Mouse (Mus musculus): ENCODE measurements around the gene Ikzf3.

Ikzf3 gene

DNA sequence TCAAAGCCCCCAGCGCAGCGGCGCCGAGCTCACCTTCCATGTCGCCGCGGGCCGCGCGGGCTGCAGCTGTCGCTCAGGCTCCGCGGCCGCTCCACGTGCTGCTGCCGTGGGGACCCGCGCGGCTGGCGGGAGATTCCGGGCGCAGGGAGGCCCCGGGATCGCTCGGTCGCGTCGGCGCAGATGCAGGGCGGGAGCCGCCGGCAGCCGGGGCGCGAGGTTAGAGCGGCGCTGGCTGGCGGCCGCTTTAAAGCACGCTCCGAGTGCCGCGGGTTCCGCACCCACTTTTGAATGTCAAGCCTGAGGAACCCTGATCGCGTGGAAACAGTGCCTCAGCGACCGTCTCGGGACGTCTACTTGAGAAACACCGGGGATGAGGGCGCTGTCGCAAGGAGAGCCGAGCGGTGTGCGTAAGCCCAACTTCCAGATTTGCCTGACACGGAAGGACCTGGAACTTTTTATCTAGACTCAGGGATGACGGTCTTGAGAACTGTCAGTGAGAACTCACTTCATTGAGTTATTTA is at the start of gene Ikzf3:
TSS of gene Ikzf3 (minus strand) at position 321 of the 521 bp plus-strand sequence.
- DNase-seq = peak; percentile 86

DNA sequence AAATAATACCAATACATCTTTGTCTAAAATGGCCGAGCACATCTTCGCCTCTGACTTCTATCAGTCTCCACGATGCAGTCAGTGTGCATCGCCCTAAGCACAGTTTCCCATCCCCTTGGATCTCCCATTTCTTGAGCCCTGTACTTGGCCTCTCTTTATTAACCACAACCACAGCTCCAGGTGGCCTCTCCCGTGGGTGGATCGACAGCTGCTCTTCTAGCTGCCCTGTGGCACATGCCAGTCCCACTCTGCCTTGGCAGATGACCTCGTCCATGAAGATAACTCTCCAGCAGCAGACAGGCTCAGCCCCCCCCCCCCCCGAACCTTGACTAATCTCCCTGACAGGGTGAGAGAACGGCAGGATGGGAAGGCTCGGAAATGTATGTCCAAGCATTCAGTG is 49.6 kb upstream of the Ikzf3 start:
- no peak for DNase-seq

DNA sequence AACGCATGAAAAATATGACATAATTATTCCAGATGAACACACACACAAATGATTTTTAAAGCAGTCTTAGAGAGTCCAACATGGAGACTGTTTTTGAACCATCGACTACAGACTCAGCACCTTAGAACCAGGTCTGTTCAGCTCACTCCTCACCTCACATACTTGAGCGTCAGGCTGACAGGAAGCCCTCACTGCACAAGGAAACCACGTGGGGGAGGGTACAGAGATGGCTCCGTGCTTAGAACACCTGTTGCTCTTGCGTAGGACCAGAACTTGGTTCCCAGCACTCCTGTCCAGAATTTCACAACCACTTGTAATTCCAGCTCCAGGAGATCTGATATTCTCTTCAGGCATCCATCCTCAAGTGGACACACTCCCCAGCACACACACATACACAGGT is 49.2 kb upstream of the Ikzf3 start:
- DNase-seq = peak; percentile 33

DNA sequence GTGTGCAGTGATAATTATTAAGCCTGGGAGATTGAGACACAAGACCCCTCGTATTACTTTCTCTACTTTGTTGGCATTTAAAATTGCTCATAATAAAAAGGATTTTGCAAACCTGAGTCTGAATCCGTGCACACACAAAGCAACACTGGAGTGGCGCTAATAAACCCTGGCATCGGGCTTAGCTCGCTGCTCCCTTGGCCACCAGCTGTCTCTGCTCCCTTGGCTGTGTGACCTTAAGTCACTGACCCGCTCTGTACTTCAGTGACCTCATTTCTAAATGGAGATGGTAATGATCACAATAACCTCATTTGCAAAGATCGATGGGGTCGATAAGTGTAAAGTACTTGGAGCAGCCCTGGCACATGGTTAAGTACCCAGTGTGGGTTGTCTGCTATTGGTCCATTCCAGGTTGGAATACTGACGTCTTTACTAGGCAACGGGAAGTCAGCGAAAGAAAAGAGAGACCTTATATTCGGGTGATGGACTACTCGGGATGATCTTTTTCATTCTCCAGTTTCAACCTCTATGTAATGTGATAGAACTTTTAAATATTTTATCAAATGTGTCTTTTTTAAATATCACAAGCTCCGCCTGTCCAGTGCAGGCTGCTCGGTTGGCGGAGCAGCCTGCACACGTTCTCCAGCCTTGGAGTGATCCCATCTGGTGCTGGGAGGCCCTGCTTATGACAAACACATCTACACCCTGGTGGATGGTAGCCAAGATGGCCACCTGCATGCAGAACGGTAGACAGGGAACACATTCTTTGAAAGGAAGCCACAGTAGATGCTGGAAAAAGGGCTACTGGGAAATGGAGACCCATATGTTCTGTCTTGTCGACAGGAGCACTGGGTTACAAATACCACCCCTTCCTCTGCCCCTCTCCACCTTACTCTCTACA is 45.0 kb upstream of the Ikzf3 start:
- DNase-seq = no peak

DNA sequence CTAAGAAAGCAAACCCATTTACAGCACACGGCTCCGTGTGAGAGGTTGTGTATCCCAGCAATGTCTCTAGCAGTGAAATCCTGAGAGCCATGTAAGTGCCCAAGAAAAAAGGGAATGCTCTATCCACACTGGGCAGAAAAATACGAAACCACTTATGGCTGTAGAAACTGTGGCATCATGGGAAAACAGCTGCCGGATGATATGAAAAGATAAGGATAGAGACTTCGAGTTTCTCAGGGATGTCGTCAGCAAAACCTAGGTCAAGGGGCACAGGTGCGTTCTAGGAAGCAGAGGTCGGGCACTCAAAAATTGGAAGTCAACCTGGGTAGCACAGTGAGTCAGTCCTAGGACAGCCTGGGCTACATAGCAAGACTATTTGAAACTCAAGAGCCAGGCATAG is 43.5 kb upstream of the Ikzf3 start:
- DNase-seq = no peak

DNA sequence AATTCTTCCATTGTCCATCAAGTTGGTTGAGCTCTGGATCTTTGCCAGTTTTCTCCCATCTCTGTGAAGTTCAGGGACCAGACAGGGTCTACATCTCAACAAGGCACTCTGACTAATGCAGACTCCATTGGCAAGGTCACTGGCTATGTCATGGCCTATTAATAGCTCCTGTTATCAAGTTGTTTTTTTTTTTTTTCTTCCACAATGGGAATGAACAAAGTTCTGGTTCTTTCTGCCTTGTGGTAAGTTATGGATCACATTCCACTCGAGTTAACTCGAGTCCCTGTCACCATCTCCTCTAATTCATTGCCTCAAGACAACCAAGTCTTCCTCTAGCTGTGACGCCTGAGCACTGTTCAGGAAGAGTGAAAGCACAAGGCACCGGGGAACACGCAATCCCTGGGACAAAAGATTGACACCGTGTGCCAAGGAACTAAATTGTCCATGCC is 43.0 kb upstream of the Ikzf3 start:
- no peak for DNase-seq

DNA sequence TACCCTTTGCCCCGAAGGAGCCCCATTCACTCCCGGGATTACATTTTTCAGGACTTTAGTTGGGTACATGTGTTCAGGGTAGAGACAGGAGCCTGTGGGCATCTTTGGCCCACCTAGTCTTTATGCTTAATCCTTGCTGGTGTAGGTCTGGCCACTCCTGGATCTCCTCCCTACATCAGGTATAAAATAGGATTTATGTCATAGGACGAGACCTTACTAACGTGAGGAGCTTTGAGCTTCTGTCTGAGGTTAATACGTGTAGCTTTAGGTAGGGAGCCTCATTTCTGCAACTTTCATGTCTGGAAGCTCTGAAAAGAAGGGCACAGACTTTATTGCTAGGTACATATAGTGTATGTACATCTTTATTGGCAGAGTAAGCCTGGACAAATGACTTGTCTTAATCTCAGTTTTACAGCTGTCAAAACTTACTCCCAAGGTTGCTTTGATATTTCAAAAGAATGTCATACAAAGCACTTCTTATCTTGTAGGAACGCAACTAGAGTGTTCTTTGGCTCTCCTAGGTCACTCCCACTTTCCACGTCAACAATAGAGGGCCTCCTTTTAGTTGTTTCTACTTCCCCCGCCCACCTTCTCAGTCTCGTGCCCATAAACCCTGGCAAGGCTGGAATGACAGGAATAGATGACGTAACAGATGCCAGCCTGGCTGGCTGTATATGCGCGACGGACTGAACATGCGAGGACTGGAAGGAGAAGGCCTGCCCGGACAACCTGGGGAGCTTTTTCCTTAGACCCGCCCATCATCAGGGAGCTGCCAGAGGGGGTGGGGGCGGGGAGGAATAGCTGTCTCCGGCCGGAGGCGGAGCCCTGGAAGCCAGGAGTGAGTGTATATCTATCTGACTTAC is 42.1 kb upstream of the Ikzf3 start:
- DNase-seq = peak; percentile 49

DNA sequence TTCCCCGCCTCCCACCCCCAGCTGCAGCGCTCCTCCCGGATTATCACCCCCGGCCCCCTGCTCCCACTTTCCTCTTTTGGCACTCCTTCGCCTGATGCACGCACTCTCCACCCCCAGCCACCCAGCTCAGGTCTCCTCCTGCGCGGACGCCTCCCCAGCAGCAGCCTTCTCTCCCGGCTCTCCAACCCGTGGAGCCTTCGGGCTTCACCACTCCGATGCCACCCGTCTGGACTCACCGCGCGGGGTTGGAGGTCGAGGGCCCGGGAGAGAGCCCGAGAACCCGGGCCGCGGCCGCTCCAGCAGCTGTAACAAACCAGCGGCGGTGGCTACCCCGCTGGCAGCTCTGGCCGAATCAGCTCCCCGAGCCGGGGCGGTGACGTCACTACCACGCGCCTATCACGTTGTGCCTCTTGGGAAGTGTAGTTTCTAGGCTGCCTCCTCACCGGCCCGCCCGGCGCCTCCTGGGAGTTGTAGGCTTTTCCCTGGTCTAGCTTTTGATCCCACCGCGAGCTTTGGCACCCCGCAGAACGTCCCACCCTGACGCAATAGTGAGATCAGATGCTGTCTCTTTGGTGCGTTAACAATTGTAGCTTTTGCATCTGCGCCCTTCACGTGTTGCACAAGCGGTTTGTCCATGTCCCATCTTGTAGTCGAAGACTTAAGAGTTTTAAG is 41.2 kb upstream of the Ikzf3 start, which contains the start of gene Ormdl3:
TSS of gene Ormdl3 (minus strand) at position 477 of the 672 bp plus-strand sequence.
- DNase-seq = peak; percentile 98

DNA sequence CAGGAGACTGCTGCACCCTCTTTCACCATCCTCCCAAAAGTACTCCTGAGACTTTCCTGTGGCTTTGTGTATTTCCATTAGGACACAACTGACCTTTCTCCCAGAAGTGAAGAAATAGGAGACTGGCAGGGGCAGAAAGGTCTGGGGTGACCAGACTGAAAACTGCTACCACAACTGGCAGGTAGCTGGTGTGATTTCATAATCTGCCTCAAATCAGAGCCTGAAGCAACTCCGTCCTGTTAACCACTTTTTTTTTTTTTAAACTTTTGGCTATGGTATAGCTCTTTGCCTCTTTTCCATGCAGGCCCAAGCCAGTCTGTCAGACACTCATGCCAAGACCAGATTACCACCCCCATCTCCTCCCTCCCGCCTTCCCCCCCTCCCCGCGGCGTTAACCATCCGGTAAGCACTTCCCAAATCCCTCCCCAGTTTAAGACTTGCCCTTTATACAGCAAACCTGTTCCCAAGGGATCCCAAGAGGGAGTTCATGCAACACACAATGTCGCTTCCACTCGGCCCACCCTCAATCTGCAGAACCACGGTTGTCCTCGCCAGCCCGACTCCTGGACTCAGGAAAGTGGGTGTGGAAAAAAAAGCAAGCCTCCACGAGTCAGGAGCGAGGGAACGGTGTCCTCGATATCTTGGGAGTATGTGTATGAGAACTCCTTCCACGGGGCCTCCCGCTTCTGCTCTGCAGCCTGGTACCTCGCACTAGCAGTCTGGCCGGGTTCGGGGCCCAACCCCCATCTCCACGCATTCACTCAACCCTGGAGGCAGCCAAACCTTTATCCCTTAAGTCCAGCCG is 40.5 kb upstream of the Ikzf3 start:
- DNase-seq = no peak

DNA sequence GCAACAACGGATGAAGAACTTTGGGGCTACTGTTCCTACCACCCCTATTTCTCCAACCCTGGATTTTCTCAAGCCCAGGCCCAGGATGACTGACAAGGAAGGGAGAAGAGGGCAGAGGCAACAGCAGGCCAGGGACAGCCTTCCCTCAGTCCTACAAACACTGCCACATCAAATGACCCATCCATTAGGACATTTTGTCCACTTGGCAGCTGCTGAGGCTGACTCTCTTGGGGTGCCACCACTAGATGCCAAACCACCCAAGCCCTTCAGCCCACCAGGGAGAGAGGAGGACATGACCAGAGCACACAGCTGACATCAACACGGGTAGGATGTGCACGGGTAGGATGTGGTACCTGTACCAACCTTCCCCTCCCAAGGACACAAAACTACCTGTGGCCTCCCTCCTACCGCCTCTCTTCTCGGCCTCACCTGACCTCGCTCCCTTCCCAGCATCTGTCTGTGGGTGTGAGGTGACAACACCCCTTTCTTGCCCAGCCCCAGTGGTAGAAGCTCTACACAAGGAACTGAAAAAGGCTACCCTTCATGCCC is 38.9 kb upstream of the Ikzf3 start:
- no peak for DNase-seq

DNA sequence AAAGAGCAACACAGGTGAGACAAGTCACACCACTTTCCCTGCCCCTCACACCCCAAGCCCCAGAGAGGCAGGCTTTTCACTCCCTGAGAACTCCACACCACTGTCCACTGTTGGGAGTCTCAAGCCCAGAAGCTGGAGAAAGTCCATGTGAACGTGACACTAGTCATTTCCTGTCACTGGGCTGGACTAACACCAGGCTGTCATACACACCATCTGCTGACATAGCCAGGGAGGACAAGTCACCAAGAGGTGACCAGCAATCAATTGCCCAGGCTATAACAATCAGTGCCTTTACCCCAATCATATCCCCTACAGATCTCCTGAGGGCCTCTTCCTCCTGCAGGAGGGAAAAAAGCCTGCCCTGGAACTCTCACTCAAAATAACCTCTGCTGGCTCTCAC is 38.3 kb upstream of the Ikzf3 start:
- no peak for DNase-seq

DNA sequence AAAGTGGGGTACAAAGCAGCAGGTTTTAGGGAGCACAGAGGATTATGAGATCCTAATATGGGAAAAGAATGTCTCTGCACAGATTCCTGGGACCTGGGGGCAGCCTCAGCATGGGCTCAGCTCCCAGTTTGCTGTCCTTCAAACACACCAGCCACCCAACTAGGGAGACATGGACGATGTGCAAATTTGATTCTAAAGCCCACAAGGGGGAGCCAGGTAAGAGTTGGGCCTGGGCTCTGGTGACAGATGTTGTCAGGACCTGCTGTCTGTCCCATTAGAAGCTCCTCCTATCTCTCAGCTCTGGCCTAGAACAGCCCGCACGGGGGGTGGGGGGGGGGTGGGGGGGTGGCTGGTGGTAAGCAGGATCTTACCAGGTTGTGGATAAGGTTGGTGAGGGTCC is 37.7 kb upstream of the Ikzf3 start:
- peak; percentile 26 for DNase-seq

DNA sequence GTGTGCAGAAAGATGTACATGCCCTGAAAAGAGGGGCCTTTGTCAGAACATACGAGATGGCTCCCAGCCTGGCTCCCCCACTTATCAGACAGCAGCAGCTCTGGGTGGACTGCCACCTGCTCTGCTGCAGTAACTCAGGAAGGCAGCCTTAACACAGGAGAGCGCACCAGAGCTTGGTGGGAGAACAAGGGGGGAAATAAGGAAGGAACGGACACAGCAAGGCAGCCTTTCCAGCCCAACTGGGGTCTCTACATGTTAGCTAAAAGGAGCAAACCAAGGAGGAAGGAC is 37.4 kb upstream of the Ikzf3 start:
- no peak for DNase-seq

DNA sequence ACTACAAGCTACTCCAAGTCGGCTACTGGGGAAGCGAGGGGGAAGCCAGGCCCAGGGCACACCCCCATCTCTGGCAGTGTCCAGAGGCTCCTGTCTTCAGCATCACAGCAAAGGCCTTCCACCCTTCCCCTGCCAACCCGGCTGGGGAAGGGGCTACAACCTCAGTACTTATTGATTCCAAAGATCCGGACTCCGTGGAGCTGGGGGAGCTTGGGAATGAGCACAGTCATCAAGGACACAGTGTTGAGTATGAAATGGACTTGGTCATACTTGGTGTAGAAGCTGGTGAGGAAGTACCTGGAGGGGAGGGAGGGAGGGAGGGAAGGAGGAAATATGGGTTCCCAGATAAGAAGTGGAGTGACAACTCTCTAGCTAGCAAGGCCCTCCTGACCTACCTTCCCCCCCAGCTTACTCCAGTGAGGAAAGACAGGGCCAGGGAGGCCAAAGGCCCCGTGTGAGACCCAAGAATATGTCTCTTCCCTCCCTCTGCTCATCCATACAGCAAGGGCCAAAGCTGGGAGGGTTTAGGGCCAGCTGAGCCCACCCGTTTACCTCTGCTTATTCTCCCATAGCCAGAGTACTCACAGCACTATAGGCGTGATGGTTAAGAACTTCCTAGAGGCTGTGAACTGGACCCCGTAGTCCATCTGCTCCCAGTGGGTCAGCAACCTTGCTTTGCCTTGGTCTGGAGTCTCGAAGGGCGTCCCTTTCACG is 36.9 kb upstream of the Ikzf3 start:
- no peak for DNase-seq

DNA sequence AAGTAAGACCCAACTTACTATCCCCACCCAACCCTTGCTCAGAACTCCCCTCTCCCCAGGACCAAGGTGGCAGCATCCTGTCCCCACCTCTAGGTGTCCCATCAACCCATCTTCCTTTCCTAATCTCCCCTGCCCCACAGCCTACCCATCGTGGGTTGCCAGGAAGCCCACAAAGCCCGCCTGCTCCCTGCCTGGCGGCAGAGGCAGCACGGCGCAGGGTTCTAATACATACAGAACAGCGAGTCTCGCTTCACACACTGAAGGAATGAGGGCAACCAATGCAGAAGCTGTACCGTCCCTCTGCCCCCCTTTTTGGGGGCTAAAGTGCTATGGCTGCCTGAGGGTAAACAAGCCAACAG is 36.2 kb upstream of the Ikzf3 start:
- no peak for DNase-seq

DNA sequence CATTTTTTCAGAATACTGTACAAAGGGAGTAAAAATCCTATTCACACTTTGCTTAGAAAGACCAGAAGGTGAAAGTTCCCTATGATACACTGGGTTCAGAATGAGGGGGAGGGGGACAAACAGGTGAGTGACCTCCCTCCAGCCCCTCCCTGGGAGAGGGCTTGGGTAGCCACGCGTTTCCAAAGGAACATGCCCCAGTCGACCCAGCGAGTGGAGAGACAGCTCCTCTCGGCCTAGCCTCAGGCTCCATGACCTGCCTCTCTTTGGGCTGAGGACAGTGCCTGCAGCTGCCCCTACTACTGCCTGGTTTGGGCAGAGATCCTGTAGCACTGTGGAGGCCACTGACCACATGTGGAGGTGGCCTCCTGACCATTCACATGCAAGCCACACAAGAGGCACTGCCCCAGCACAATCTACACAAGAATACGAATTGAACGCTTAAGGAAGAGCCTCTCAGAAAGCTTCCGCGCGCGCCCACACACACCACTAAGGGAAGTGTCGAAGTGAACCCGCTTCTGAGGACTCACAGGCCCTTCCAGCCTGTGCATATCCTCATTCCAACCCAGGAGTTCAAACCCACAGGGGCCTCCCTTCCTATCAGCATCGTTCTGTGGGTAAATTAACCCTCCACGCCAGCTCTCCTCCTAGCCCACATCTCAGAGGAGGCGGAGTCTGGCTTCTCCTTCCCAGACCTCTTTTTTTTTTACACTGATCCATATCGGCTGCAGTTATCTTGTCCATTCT is 35.6 kb upstream of the Ikzf3 start:
- no peak for DNase-seq

DNA sequence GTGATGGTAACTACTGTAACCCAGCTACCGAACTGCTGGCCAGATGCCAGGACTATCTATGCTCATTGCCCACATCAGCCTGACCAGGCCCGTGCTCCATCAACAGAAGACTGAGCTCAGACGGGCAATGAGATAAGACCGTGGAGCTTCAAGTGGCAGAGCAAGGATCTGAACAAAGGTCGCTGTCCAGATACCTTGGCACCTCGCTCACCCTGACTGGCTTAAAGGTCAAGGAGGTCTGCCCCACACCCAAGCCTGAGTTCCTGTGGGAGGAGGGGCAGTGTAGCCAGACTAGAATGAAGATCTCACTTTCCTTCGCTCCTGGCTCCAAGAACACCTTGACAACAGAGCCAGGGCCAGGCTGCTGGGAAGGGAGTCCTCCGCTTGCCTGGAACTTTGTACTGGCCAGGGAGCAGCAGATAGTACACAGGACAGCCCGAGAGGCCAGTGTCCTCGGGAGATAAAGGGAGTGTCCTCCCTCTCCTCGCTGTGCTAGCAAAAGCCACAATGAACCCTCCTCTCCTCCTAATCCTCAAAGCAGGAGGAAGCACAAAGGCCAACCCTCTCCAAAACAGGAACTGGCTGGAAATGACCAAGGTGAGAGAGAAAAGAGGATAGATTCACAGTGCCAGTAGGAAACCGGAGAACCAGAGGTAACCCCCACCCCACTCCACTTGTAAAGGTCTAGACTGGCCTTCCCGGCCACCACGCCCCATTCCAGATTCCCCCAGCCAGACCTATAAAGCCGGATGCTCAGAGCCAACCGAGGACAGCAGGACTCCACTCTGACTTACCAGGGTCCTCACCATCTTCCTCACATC is 34.7 kb upstream of the Ikzf3 start:
- no peak for DNase-seq

DNA sequence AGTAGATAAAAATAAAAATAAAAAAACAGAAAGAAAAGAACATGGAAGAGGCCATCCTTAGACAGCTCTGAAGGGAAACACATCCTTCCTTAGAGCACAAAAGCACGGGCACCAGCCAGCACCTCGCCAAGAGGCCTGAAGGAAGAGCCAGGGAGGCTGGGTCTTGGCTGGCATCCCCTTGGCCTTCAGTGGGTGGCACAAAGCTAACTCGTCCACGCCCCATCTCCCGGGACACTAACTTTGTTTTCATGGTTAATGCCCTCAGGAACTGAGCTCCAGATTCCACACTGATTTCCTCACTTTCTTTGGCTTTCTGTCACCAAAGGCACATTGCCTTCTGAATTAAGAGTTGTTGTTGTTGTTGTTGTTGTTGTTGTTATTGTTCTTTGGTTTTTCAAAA is 31.9 kb upstream of the Ikzf3 start:
- no peak for DNase-seq

DNA sequence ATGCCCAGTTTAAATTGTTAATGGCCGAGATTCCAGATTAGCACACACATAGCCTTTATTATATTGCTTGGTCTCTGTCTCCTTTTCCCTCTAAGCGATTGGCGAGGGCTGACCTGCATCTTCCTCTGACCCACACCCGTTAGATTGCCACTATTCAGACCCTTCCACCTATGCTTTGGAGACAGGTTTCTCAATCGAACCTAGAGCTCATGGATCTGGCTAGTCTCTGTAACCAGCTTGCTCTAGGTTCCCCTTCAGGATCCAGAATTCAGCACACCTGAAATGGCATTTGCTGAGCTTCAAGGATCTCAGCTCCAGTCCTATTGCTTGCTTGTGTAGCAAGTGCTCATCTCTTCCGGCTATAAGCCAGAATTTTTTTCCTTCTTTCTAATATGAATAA is 23.6 kb upstream of the Ikzf3 start:
- no peak for DNase-seq

DNA sequence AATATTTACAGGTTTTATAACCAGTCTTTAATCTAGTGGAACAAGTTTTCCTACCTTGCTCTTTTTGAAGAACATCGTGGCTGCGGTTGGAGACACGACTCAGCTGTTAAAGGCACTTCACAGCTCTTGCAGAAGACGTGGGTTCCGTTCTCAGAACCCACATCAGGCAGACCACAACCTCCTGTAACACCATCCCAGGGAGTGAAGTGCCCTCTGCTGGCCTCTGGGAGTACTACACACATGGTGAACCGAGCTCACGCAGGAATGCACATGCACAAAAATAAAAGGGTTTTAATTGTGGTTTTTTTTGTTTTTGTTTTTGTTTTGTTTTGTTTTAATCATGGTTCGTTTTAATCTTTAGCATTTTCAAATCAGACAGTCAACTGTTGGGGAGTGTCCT is 22.5 kb upstream of the Ikzf3 start:
- DNase-seq = peak; percentile 47

All from thymus, postnatal 25 days (tissue).